Mouse (Mus musculus) ES-E14 (cell line): ENCODE data around the gene Cd24a.

Source experiments
- CHD2 ChIP-seq: IDR thresholded peaks from 2 replicates; pipeline ENCODE4 v1.6.1; 2014; ENCODE audit warnings: mild to moderate bottlenecking, low read depth, low read length, inconsistent platforms
- HCFC1 ChIP-seq: IDR thresholded peaks from 2 replicates; pipeline ENCODE4 v1.6.1; 2012; ENCODE audit warnings: low read length, inconsistent platforms, borderline replicate concordance; ENCODE audit not compliant: insufficient read depth
- MAFK ChIP-seq: IDR thresholded peaks from 2 replicates; pipeline ENCODE4 v1.6.1; 2014; ENCODE audit warnings: mild to moderate bottlenecking, low read depth, low read length, inconsistent platforms; ENCODE audit not compliant: insufficient read depth
- ZC3H11A ChIP-seq: IDR thresholded peaks from 2 replicates; pipeline ENCODE4 v1.6.1; 2012; ENCODE audit warnings: low read depth, mild to moderate bottlenecking, inconsistent platforms, low read length, borderline replicate concordance
- ZNF384 ChIP-seq: IDR thresholded peaks from 2 replicates; pipeline ENCODE4 v1.6.1; 2012; ENCODE audit warnings: low read depth, low read length, inconsistent platforms

GRCm38 (mm10) chr10:43630634-43631033 is 52.5 kb downstream of the Cd24a start:
- TF ChIP-seq CHD2, result no peak
- no peak for TF ChIP-seq MAFK
- TF ChIP-seq ZNF384, result no peak
- no peak for TF ChIP-seq HCFC1
- TF ChIP-seq ZC3H11A, result no peak
